Mouse (Mus musculus): ENCODE measurements at regions not wholly inside any gene's neighbourhood (a gene's known extent, or its start where the extent isn't known, plus 50 kb on each side); places are given as distances from the start of the nearest gene placed in this dataset.

DNA sequence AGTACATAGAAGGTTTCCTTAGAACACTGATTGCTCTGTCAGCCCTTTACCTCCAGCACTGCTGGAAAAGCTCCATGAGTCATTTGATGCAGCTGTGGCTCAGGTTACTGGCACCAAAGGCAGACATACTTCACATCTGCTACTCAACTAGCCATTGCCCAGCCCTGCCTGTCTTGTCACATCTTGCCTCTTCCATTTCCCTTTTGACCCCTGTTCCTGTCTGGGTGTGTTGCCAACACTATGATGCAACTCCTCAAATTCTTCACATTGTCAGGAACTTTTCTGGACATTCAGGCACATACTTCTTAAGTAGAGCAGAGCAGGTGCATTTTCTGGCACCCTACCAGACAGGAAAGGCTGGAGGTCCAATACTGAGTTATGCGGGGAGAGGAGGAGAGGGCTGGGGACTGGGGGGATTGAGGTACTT, 202.3 kb downstream of the 1700064H15Rik start:
- no peak overlapping the region for H3K27ac ChIP-seq
- H3K9ac ChIP-seq = no peak overlapping the region
- H3K36me3 ChIP-seq = no peaks in the 10 kb centered on the region
- WGBS = 46% methylated on average over 1 of the region's 1 CpGs
- H3K4me3 ChIP-seq = no peak overlapping the region
- no peaks in the 10 kb centered on the region for H3K27me3 ChIP-seq
- H3K4me1 ChIP-seq = peaks cover 17% of the 10 kb centered on the region
- H3K4me2 ChIP-seq = no peak overlapping the region
- no peaks in the 10 kb centered on the region for H3K9me3 ChIP-seq
- ATAC-seq (ENCODE audit: insufficient number of reproducible peaks, insufficient read depth, low FRiP score, low TSS enrichment, low read depth) = peak; percentile 75

DNA sequence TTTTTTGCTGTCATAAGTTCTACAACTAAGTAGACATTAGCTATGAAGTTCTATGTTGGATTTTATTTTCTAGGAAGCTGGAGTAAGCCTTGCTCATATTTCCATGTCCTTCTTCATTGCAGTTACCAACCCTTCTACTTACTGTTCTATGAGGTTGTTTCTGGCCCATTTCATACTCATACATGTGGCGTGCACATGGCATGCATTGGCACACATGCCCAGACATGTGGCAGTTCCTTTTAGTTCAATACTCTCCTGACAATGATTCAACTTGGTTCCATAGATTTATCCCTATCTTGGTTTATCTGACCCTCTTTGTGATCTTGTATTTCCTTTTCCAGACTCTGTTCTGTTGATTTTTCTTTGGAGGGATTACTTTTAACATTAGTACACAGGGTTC, 203.2 kb downstream of the 1700064H15Rik start:
- Histone ChIP-seq H3K4me1 (peaks cover 17% of the 10 kb centered on the region), H3K27ac (peak overlapping the region; percentile 28; the same call in 1 of the 2 replicates), H3K36me3 (no peaks in the 10 kb centered on the region), H3K4me3 (no peak overlapping the region), H3K27me3 (no peaks in the 10 kb centered on the region), H3K9ac (no peak overlapping the region), H3K9me3 (no peaks in the 10 kb centered on the region), H3K4me2 (no peak overlapping the region)
- 80% methylated on average over 1 of the region's 1 CpGs for WGBS
- no peak for ATAC-seq (ENCODE audit: insufficient number of reproducible peaks, insufficient read depth, low FRiP score, low TSS enrichment, low read depth)

DNA sequence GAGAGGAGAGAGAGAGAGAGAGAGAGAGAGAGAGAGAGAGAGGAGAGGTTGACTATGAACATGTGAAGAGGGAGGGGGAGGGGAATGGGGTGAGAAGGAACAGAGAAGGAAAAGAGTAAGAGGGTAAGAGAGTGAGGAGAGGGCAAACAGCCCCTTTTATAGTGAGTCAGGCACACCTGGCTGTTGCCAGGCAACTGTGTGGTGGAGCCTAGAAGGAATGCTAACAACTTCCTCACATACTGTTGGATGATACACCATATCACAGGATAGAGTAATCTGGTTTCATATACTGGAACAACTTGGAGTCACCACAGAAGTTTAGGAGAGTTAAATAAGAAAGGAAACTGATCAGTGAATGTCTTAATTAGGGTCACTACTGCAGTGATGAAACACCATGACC, 204.1 kb downstream of the 1700064H15Rik start:
- Histone ChIP-seq H3K4me1 (peaks cover 13% of the 10 kb centered on the region), H3K27me3 (no peaks in the 10 kb centered on the region), H3K4me2 (no peak overlapping the region), H3K9me3 (no peaks in the 10 kb centered on the region), H3K27ac (no peak overlapping the region), H3K4me3 (no peak overlapping the region), H3K9ac (no peak overlapping the region), H3K36me3 (no peaks in the 10 kb centered on the region)
- ATAC-seq (ENCODE audit: insufficient number of reproducible peaks, insufficient read depth, low FRiP score, low TSS enrichment, low read depth) = no peak

DNA sequence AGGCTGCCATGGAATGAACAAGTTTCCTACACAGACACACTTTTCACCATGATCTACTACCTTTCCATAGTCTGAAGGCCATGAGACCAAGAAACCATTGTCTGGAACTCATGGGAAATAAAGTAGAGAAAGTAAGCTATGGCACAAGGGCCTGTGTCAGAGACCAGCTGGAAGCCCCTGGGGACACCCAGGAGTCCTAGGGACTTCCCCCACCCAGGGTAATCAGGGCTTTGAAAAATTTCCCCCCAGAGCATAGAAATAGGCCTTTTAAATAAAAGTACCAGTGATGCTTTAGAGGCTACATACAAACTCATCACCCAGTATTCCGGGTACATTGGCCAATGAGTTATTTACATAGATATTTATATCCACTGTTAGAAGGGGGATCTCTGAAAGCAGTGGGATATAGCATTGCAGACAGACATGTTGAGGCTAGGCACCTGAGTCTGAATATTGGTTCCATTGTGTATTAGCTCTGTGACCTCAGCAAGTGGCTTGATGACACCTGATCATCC, 207.0 kb downstream of the 1700064H15Rik start:
- H3K4me1 ChIP-seq = peaks cover 10% of the 10 kb centered on the region
- H3K9ac ChIP-seq = no peak overlapping the region
- H3K4me3 ChIP-seq = no peak overlapping the region
- WGBS = 97% methylated on average over 1 of the region's 1 CpGs
- H3K27ac ChIP-seq = no peak overlapping the region
- no peaks in the 10 kb centered on the region for H3K9me3 ChIP-seq
- H3K36me3 ChIP-seq = no peaks in the 10 kb centered on the region
- H3K4me2 ChIP-seq = no peak overlapping the region
- no peak for ATAC-seq (ENCODE audit: insufficient number of reproducible peaks, insufficient read depth, low FRiP score, low TSS enrichment, low read depth)
- H3K27me3 ChIP-seq = no peaks in the 10 kb centered on the region

DNA sequence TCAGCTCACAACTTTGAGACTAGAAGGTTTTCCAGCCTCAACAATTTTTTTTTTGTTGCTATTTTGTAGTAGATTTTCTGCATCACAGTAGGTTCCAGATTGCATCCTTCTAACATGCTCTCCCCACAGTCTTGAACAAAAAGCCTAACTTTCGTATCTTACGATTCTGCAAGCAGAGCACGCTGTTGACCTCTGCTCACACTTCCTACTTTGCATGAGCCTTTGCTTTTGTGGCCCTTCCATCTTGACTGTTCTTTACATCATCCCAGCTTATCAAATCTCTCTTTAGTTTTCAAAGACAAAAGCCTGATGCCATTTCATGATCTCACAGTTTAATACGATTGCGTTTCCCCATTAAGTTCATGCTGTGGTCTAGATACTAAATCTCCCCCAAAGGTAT, 207.6 kb downstream of the 1700064H15Rik start:
- 96% methylated on average over 5 of the region's 5 CpGs for WGBS
- Histone ChIP-seq H3K27me3 (no peaks in the 10 kb centered on the region), H3K4me3 (no peak overlapping the region), H3K4me1 (peaks cover 4% of the 10 kb centered on the region), H3K36me3 (no peaks in the 10 kb centered on the region), H3K9ac (no peak overlapping the region), H3K27ac (no peak overlapping the region), H3K4me2 (no peak overlapping the region), H3K9me3 (no peaks in the 10 kb centered on the region)
- ATAC-seq (ENCODE audit: insufficient number of reproducible peaks, insufficient read depth, low FRiP score, low TSS enrichment, low read depth) = no peak

DNA sequence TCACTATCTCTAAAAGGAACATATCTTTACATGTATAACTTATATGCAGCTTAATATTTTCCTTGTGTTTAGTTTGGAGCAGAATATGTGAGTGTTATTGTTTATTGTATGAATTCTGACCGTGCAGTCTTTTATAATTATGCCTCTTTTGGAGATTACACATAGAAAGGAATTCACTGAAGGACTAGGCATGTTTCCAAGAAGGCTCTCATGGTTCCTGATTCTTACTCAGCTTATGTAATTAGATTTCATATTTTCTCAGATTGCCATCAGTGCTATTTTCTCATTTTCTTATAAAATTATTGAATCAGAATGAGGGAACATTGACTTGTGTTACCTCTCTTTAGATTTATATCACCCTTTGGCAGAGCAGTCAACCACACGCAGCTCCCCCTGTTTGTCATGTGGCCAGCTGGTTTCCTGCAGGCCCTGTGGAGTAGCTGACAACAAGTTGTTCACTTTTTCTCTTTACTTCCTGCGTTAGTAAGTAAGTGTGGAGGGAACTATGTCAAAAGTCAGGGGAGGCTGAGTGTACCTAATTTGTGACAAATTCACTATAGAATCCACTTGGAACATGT, 217.4 kb downstream of the 1700064H15Rik start:
- 25% methylated on average over 3 of the region's 3 CpGs for WGBS
- ATAC-seq (ENCODE audit: insufficient number of reproducible peaks, insufficient read depth, low FRiP score, low TSS enrichment, low read depth) = no peak
- H3K9me3 ChIP-seq = no peaks in the 10 kb centered on the region
- no peak overlapping the region for H3K27ac ChIP-seq
- H3K36me3 ChIP-seq = no peaks in the 10 kb centered on the region
- peaks cover 3% of the 10 kb centered on the region; the same call in 1 of the 2 replicates for H3K4me1 ChIP-seq
- H3K9ac ChIP-seq = no peak overlapping the region
- no peak overlapping the region for H3K4me2 ChIP-seq
- H3K4me3 ChIP-seq = no peak overlapping the region
- H3K27me3 ChIP-seq = no peaks in the 10 kb centered on the region

DNA sequence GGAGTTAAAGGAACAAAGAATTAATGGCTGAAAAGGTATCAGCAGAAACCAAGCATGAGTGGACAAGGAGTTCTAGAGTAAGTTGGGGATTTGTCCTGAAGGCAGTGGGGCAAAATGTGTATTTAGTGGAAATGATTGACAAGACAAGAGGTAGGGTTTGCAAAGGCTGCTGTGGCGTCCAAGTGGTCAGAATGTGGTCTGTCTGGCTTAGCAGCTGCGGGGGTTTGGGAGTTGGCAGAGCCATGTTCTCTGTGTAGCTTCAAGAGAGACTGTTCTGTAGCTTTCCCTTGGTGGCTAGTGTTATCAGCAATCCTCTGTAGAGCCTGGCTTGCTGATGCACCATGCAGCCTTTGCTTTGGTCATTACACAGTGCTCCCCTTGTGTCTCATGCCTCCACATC, 220.2 kb downstream of the 1700064H15Rik start:
- H3K9me3 ChIP-seq = no peaks in the 10 kb centered on the region
- H3K27ac ChIP-seq = no peak overlapping the region
- H3K4me1 ChIP-seq = peaks cover 3% of the 10 kb centered on the region; the same call in 1 of the 2 replicates
- H3K4me2 ChIP-seq = no peak overlapping the region
- H3K4me3 ChIP-seq = no peak overlapping the region
- H3K9ac ChIP-seq = no peak overlapping the region
- H3K27me3 ChIP-seq = no peaks in the 10 kb centered on the region
- no peak for ATAC-seq (ENCODE audit: insufficient number of reproducible peaks, insufficient read depth, low FRiP score, low TSS enrichment, low read depth)
- H3K36me3 ChIP-seq = no peaks in the 10 kb centered on the region
- WGBS = 60% methylated on average over 2 of the region's 2 CpGs

DNA sequence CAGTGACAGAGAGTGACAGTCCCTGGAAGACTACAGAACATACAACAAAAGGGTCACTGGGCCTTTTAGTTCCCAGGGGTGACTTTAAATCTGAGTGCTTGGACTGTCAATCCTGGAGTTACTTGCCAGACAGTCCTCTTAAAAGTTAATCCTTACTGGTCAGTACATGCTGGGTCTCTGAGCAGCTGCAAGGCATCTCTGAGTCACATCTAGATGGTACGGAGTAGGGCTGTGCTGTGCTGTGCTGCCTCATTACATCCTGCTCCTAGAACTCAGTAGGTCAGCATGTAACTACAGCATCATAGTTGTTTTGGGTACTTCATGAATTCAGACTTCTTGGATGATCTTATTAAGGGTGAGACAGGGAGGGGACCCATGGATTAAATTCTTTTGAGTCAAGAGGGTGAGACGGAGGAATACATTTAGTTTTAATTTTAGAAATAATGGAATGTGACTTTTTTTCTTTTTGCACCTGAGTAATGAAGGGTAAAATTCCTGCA, 220.8 kb downstream of the 1700064H15Rik start:
- WGBS = 76% methylated on average over 2 of the region's 2 CpGs
- ATAC-seq (ENCODE audit: insufficient number of reproducible peaks, insufficient read depth, low FRiP score, low TSS enrichment, low read depth) = no peak

DNA sequence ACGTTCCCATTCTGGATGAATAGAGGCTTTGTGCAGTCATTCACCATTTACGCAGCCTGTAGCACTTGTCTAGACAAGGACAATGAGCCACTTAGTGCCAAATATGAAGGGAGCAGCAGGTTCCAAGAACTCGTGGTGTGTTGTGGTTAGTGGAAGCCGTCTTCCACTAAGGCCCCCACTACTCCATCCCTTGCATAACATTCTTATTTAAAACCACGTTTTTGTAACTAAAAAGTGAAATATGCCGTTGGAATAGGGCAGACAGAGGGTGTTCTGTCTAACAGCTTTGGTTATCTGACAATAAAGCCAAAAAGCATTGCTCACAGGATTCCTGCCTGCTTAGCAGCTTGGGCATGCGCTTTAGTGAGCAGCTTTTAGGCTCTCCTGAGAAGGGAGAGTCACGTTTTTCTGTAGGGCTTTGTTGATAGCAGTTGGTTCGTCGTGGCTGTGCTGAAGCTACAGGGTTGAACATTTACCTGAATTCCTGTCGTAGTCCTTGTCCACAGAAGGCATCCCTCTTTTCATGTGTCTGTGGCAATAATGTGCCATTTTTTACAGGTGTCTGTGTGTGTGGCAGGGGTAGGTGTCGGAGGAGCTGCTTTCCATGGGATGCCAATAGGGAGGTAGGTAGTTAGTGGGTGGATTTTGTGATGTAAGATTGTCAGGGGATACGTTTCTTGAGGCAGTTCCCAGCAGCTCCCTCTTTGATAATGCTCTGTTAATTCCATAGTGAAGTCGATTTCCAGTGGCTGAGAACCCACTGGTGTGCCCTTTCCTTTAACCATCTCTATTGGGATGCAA, 221.9 kb downstream of the 1700064H15Rik start:
- no peak for ATAC-seq (ENCODE audit: insufficient number of reproducible peaks, insufficient read depth, low FRiP score, low TSS enrichment, low read depth)
- Histone ChIP-seq H3K4me1 (peaks cover 3% of the 10 kb centered on the region; the same call in 1 of the 2 replicates), H3K9ac (no peak overlapping the region), H3K4me2 (no peak overlapping the region), H3K4me3 (no peak overlapping the region), H3K36me3 (no peaks in the 10 kb centered on the region), H3K27ac (0 out of 2 replicates have a peak overlapping the region, but pooled peaks have one; percentile 8), H3K9me3 (no peaks in the 10 kb centered on the region), H3K27me3 (no peaks in the 10 kb centered on the region)
- WGBS = 43% methylated on average over 14 of the region's 14 CpGs

More for the DNA sequence above, 220.8 kb downstream of the 1700064H15Rik start:
- no peak overlapping the region for H3K4me2 ChIP-seq
- H3K4me3 ChIP-seq = no peak overlapping the region
- no peaks in the 10 kb centered on the region for H3K36me3 ChIP-seq
- H3K9ac ChIP-seq = no peak overlapping the region
- H3K4me1 ChIP-seq = peaks cover 3% of the 10 kb centered on the region; the same call in 1 of the 2 replicates
- no peaks in the 10 kb centered on the region for H3K27me3 ChIP-seq
- no peak overlapping the region for H3K27ac ChIP-seq
- H3K9me3 ChIP-seq = no peaks in the 10 kb centered on the region

DNA sequence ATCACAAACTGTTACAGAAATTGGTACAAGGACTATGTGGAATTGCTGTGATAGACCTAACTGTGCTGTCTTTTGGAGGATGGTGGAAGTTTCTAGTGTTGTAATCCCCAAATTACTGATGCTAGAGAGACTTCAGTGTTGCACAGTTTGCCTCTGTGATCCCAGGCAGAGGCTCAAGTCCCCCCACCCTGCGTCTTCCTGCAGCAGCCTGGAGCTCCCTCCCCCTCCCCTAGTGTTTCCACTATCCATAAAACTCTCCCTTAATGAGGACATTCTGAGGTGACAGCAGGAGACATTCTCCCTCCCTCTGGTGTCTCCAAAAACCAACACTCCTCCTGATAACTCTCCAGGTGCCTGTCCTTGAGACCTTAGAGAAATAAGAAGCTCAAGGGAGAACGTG, 242.8 kb downstream of the 1700064H15Rik start:
- no peaks in the 10 kb centered on the region for H3K36me3 ChIP-seq

DNA sequence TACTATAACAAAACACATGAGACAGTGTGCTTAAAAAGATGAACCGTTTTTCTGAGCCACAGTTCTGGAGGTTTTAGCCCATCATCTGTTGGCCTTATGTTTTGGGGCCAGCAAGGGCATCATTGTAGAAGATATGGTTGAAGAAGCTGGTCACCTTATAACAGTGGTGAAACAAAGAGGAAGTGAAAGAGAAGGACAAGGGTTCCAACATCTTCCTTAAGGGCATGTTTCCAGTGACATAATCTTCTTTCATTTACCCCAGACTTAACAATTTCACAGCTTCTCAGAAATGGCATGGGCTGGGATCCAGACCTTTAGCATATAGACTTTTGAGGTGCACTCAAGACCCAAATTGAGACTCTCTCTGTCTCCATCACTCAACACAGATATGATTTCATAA, 259.5 kb downstream of the 1700064H15Rik start:
- 84% methylated on average over 1 of the region's 1 CpGs for WGBS
- H3K4me2 ChIP-seq = no peak overlapping the region
- H3K27ac ChIP-seq = no peak overlapping the region
- H3K9ac ChIP-seq = no peak overlapping the region
- ATAC-seq (ENCODE audit: insufficient number of reproducible peaks, insufficient read depth, low FRiP score, low TSS enrichment, low read depth) = no peak
- no peaks in the 10 kb centered on the region for H3K4me1 ChIP-seq
- no peak overlapping the region for H3K4me3 ChIP-seq
- H3K36me3 ChIP-seq = no peaks in the 10 kb centered on the region
- H3K27me3 ChIP-seq = no peaks in the 10 kb centered on the region
- H3K9me3 ChIP-seq = no peaks in the 10 kb centered on the region

More for the DNA sequence above, 242.8 kb downstream of the 1700064H15Rik start:
- no peak overlapping the region for H3K4me3 ChIP-seq
- no peaks in the 10 kb centered on the region for H3K4me1 ChIP-seq
- no peak overlapping the region for H3K9ac ChIP-seq
- H3K27me3 ChIP-seq = no peaks in the 10 kb centered on the region
- no peak for ATAC-seq (ENCODE audit: insufficient number of reproducible peaks, insufficient read depth, low FRiP score, low TSS enrichment, low read depth)
- H3K9me3 ChIP-seq = no peaks in the 10 kb centered on the region
- H3K4me2 ChIP-seq = no peak overlapping the region
- 43% methylated on average over 2 of the region's 2 CpGs for WGBS
- H3K27ac ChIP-seq = no peak overlapping the region

DNA sequence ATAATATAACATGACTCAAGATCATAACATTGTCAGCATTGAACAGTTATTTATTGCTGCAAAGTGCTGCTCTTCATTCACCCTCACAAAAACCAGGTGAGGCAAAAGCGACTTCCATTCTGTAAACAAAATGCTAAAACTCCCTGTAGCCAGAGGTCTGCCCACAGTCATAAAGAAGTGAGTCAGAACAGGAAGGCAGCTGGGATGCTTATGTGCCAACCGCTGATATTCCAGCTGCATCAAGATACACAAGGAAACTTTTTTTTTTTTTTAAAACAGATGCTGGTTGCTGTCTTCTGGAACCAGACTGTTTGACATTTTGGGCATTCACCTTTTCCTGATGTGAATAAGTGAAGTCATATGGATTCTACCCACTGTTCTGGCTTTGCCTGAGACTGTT, 260.7 kb downstream of the 1700064H15Rik start:
- Histone ChIP-seq H3K27ac (no peak overlapping the region), H3K9ac (no peak overlapping the region), H3K27me3 (no peaks in the 10 kb centered on the region), H3K4me3 (no peak overlapping the region), H3K4me1 (no peaks in the 10 kb centered on the region), H3K4me2 (no peak overlapping the region), H3K36me3 (no peaks in the 10 kb centered on the region), H3K9me3 (no peaks in the 10 kb centered on the region)
- no peak for ATAC-seq (ENCODE audit: insufficient number of reproducible peaks, insufficient read depth, low FRiP score, low TSS enrichment, low read depth)
- 66% methylated on average over 2 of the region's 2 CpGs for WGBS
